In the genomic region with DNA sequence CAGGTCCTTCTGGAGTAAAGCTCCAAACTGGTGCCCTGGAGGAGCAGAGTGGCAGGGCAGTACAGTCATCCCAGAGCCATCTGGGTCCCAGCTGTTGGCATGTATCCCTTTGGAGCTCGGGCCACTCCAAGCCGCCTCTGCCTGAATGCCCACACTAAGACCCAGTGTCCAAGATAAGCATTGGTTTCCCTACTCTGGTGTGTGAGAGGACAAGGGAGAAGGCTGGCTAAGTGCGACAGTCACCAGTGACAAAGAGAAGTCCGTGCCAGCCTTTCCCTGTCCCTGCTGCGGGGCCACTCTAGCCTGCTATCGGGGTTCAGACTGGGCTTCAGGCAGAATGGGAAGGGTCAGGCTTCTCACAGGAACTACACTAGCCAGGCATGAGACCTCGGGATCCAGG, we compare ENCODE assay signal across 14 mouse cellular contexts. TPM values are rescaled to one million over a fixed set of nuclear protein-coding genes. Genes with fewer than 3 reads are reported as not detected.
DNase-seq lines count a peak whose midpoint lies in the region; ATAC-seq and TF ChIP-seq lines count a peak whose summit lies in the region.
"Had no signal": no experiment of that assay in that cellular context is flagged by ENCODE, and none has a peak within 500 bp of the region (broad histone marks: within the 10 kb centered on the region; RNA-seq: fewer than 3 reads in every experiment).

No protein-coding gene starts in this region.

- no peak overlapping the region for H3K9ac ChIP-seq in forebrain, embryonic 16.5 days (replicated peaks; ENCODE audit: low read depth, low read length)

- no peaks in the 10 kb centered on the region for H3K27me3 ChIP-seq in Patski
- no peaks in the 10 kb centered on the region for H3K27me3 ChIP-seq in forebrain, embryonic 16.5 days (replicated peaks; ENCODE audit: control insufficient read depth, insufficient read depth, low read length)
- H3K27me3 ChIP-seq in midbrain, embryonic 10.5 days (ENCODE audit: low read depth, poor library complexity, severe bottlenecking) = no peaks in the 10 kb centered on the region
- no peaks in the 10 kb centered on the region for H3K27me3 ChIP-seq in heart, embryonic 10.5 days (ENCODE audit: insufficient read depth, poor library complexity, severe bottlenecking)

- H3K27ac ChIP-seq in forebrain, embryonic 16.5 days (ENCODE audit: low read length) = peak overlapping the region; percentile 38
- peak overlapping the region; percentile 63 for H3K27ac ChIP-seq in midbrain, embryonic 10.5 days (replicated peaks)
- no peak overlapping the region for H3K27ac ChIP-seq in heart, embryonic 10.5 days

- intact Hi-C loops in heart, postnatal 25 days (cut with DNase I) = loop anchor here (5.0 kb wide), 1 partner anchor 44 kb away; no protein-coding TSS in a partner anchor

- peaks cover 24% of the 10 kb centered on the region for H3K36me3 ChIP-seq in forebrain, embryonic 16.5 days (ENCODE audit: control insufficient read depth, insufficient read depth)
- peaks cover 45% of the 10 kb centered on the region for H3K36me3 ChIP-seq in midbrain, embryonic 10.5 days
- H3K36me3 ChIP-seq in heart, embryonic 10.5 days = peaks cover 40% of the 10 kb centered on the region

- WGBS in forebrain, embryonic 16.5 days = 83% methylated on average over 7 of the region's 7 CpGs
- 80% methylated on average over 7 of the region's 7 CpGs for WGBS in midbrain, embryonic 10.5 days
- 72% methylated on average over 7 of the region's 7 CpGs for WGBS in heart, embryonic 10.5 days

- no peak for TF ChIP-seq CTCF in Patski (IDR thresholded peaks at IDR 0.05)

- in situ Hi-C loops in Patski (cut with MboI; ENCODE audit: low pct_unique_long_range_greater_than_20kb) = no loop called here

- H3K4me2 ChIP-seq in forebrain, embryonic 16.5 days (ENCODE audit: low read length) = no peak overlapping the region

- peak; percentile 47 for ATAC-seq in Patski
- ATAC-seq in forebrain, embryonic 16.5 days = no peak
- no peak for ATAC-seq in monocyte, adult 5-6 weeks (replicated peaks; ENCODE audit: insufficient number of reproducible peaks, low FRiP score, low TSS enrichment, poor library complexity, severe bottlenecking)
- no peak for ATAC-seq in erythroblast, adult 5-6 weeks (replicated peaks; ENCODE audit: low FRiP score, poor library complexity, severe bottlenecking)

- POLR2A ChIA-PET in Patski (lab: Charles Lee) = interaction anchor here (0.8 to 1.1 kb wide), 3 partner anchors 8 to 29 kb away, joined by 3 read pairs; no protein-coding TSS in a partner anchor

- H3K9me3 ChIP-seq in forebrain, embryonic 16.5 days (ENCODE audit: control insufficient read depth, low read length) = no peaks in the 10 kb centered on the region
- no peaks in the 10 kb centered on the region for H3K9me3 ChIP-seq in midbrain, embryonic 10.5 days (replicated peaks)
- no peaks in the 10 kb centered on the region for H3K9me3 ChIP-seq in heart, embryonic 10.5 days

- H3K4me3 ChIP-seq in forebrain, embryonic 16.5 days (replicated peaks; ENCODE audit: low read length) = no peak overlapping the region
- no peak overlapping the region for H3K4me3 ChIP-seq in midbrain, embryonic 10.5 days
- no peak overlapping the region for H3K4me3 ChIP-seq in heart, embryonic 10.5 days
- H3K4me3 ChIP-seq: erythroblast, embryonic 14.5 days had no signal

- CTCF ChIA-PET in Patski (lab: Charles Lee) = interaction anchor here (0.7 to 1.5 kb wide), 3 partner anchors 9 to 28 kb away, joined by 3 read pairs; no protein-coding TSS in a partner anchor

- H3K4me1 ChIP-seq in forebrain, embryonic 16.5 days (replicated peaks; ENCODE audit: control insufficient read depth, insufficient read depth, low read length) = no peaks in the 10 kb centered on the region
- H3K4me1 ChIP-seq in midbrain, embryonic 10.5 days = peaks cover 21% of the 10 kb centered on the region
- H3K4me1 ChIP-seq in heart, embryonic 10.5 days = peaks cover 26% of the 10 kb centered on the region; the same call in 1 of the 2 replicates

- peak; percentile 87 for DNase-seq in heart, adult 11 months
- no peak for DNase-seq in heart, postnatal 25 days (ENCODE audit: low spot score)
- no peak for DNase-seq in Patski (ENCODE audit: low read depth, low spot score)
- DNase-seq in midbrain, embryonic 10.5 days (ENCODE audit: low spot score) = no peak
- no peak for DNase-seq in heart, embryonic 10.5 days (ENCODE audit: low spot score)
- DNase-seq: adrenal gland, postnatal 36 days; cerebellum, adult 9-11 months; heart, adult 18-20 months; kidney, adult 11 months had no signal

RNA-seq across cellular contexts. Expression of a gene that starts 0.7 kb away (rescaled TPM):
- under 1 TPM in 1 of 2 experiments, not detected in 1; 0.14 TPM for total RNA-seq in heart, postnatal 25 days (2021)
- polyA plus RNA-seq in Patski (2021) = 0.04 TPM
- 0.43 and 0.63 TPM in 2 replicates for polyA plus RNA-seq in forebrain, embryonic 16.5 days (2015; fragmentation: Nextera tagmentation; extraction: Ambion mirVana)
- 0.10 and 0.24 TPM in 2 replicates for polyA plus RNA-seq in midbrain, embryonic 10.5 days (2016; fragmentation: Nextera tagmentation; extraction: Ambion mirVana)
- 0.19 to 0.57 TPM in 2 of 3 replicates, not detected in the other for total RNA-seq in monocyte, adult 5-6 weeks (2017)
- total RNA-seq in erythroblast, adult 5-6 weeks (2015; ENCODE audit: low replicate concordance) = not detected in 2 replicates
- total RNA-seq in erythroblast, adult 5-6 weeks (2017; ENCODE audit: low replicate concordance) = not detected in 2 replicates
- 0.04 and 0.10 TPM in 2 replicates for polyA plus RNA-seq in heart, embryonic 10.5 days (2016; fragmentation: Nextera tagmentation; extraction: Ambion mirVana)
- total RNA-seq: megakaryocyte progenitor cell, adult 5-6 weeks had no signal
- polyA plus RNA-seq: erythroblast, embryonic 14.5 days had no signal

RNA-seq across cellular contexts. Expression of a gene that starts 49.9 kb away (rescaled TPM):
- 10 to 100 TPM; 12.8 to 13.0 TPM for total RNA-seq in heart, postnatal 25 days (2021)
- polyA plus RNA-seq in Patski (2021) = 19.9 TPM
- 45.2 and 47.6 TPM in 2 replicates for polyA plus RNA-seq in forebrain, embryonic 16.5 days (2015; fragmentation: Nextera tagmentation; extraction: Ambion mirVana)
- polyA plus RNA-seq in midbrain, embryonic 10.5 days (2016; fragmentation: Nextera tagmentation; extraction: Ambion mirVana) = 36.5 and 37.9 TPM in 2 replicates
- 3.6 to 8.3 TPM (median 5.7 TPM) in 3 replicates for total RNA-seq in monocyte, adult 5-6 weeks (2017)
- total RNA-seq in erythroblast, adult 5-6 weeks (2015; ENCODE audit: low replicate concordance) = 2.1 and 4.6 TPM in 2 replicates
- total RNA-seq in erythroblast, adult 5-6 weeks (2017; ENCODE audit: low replicate concordance) = 0.09 and 0.98 TPM in 2 replicates
- 20.7 and 35.9 TPM in 2 replicates for polyA plus RNA-seq in heart, embryonic 10.5 days (2016; fragmentation: Nextera tagmentation; extraction: Ambion mirVana)
